Mouse (Mus musculus) lung, postnatal 14 days (tissue): Measurements from ENCODE around the gene Dclre1b.
A peak's percentile ranks its signal among the peaks of the same experiment; 100 is the strongest.
"Not testable (repeated sequence)": the region's sequence is repeated elsewhere in the genome, so short reads cannot be mapped to it uniquely, and the experiment has no call there.

Experiments
- DNase-seq: peaks from one replicate; pipeline ENCODE4 v3.0.0; 2021

Dclre1b gene

DNA sequence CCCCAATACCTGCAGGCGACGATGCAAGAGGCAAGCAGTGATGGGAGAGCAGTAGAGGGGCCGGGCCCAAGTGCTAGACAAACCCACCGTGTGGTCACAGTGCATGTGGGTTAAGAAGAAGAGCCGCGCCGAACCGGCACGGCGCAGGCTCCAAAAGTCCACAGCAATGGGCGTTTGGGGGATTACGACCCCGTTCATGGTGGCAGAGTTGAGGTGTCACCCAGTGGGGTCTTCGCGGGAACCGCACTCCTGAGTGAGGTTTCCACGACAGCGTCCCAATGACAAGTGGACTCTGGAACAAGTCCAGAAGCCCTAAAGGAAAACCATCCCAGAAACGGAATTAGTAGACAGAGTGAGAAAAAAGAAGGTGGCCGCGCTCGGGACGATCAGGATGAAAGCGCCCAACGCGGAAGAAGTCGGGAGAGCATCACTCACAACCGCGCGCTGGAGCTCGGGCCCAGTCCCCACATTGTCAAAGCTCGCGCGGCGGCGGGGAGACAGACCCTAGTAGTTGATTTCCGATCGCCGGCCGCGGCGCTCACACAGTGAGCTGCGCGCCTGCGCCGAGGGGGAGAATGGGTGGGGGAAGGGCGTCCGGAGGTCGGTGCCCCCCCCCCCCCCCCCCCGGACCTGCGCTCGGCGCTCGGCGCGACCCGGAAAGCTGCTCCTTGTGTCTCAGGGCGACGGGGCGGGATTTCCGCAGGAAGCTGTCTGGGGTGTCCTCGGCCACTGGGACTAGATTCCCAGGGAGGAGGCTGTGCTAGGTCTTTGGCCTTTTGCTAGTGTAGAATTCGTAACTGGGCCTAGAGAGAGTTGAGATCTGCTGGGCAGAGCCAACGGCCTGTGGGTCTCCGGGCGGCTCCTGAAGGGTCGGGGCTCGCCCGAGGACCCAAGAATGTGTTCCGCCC lies at the start of gene Dclre1b, which contains the start of the genes Ap4b1 and Gm43064:
Gene Dclre1b (minus strand): TSS at position 554 of the 908 bp plus-strand sequence.
Gene Ap4b1 (plus strand): TSS at position 630 of the 908 bp plus-strand sequence.
Gene Gm43064 (plus strand): TSS at position 683 of the 908 bp plus-strand sequence.
- peak; percentile 92 for DNase-seq

DNA sequence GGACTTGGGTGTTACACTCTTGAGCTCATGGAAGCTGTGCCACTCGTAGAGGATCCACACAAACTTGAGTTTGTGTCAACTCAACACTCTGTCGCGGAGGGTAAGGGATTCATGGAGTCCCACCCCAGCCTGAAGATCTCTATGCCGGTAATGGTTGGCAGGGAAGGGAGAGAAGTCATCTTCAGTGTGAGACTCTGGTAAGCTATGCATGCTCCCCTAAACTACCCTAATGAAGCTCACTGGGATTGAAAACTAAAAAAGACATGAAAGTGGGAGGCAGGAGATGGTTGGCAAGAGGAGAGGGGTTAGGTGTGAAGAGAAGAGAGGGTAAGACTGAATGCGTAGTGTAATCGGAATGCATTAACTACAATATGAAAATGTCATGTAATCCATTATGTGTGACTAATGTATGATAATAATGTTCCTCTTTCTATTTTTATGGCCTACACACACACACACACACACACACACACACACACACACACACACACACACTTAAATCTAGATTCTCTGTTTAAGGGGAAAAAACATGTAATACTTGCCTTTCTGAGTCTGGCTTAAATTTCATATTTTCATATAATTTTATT lies 48.8 kb upstream of the Dclre1b start:
- no peak for DNase-seq

DNA sequence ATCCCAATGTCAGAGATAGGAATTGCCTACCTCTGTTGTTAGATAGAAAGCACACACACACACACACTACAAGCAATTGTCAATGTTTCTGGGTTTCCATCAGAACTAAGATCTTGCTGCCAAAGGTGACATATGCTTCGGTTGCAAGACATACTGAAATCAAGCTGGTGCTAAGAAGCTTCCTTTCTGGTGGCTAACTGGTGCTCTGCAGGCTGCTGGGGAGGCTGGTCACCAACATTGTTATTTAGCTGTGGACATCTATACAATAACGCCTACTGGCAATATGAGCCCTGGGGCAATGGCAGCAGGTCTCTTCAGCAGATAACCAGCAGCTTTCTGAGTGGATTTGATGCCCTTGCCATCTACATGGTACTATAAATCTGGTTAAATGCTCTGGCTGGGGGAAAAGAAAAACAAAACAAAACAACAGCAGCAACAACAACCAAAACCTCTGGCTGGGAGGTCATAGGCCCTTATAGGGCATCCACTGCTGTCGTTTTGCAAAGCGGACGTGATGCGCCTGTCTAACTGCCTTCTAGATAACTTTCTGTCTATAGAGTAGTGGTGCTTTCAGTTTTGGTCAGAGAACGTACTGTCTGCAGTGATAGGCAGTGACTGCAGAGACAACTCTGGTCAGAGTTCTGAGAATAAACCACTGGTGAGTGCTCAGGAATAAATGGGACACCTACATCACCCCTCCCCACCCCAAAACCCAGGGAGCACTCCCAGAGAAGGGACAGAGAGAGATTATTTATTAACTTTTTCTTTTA lies 48.0 kb upstream of the Dclre1b start:
- no peak for DNase-seq

DNA sequence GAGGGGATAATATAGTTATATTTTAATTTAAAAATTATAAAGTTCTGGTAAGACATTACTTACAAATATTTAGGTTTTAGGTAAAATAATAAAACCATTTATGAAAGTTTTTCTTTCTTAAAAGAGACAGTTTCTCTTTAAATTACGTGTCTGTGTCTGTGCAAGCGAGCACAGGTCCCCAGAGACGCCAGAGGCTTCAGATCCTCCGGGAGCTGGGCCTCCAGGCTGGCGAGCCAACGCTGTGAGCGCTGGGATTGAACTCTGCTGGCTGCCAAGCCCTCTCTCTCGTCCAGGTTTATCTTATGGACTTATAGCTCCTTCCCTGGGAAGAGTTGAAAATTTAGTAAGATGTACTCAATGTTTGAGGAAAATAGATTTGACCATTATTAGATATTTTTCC lies 44.6 kb upstream of the Dclre1b start:
- DNase-seq = no peak

DNA sequence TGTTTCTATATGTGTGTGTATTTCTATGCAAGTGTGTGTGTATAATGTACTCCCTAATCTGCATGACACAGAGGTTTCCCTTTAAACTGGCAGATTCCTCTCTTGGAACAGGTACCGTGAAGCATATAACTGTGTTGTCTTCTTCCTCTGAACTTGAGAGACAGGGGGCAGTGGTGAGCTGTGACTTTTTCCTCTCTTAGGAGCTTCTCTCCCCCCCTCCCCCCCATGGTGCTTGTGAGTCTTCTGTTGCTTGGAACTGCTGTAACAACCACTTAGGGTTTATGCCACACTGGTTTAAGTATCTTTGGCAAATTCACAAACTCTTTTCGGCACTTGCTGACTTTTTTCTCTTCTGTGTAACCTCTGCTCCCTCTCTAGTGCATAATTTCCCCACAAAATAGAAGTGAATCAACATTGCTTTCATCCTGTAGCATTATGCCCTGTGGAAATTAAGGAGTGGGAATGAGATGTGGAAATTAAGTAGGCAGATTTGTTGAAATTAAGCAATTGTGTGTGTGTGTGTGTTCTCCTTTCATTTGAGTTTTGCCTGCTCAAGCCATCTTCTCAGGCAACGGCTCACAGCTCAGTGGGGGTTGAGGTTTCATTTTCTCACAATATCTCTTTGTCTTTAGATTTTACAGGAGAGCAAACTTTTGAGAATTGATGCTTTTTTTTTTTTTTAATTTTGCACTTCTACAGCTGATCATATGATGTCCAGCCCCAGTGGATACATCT lies 43.5 kb upstream of the Dclre1b start:
- DNase-seq = peak; percentile 79

DNA sequence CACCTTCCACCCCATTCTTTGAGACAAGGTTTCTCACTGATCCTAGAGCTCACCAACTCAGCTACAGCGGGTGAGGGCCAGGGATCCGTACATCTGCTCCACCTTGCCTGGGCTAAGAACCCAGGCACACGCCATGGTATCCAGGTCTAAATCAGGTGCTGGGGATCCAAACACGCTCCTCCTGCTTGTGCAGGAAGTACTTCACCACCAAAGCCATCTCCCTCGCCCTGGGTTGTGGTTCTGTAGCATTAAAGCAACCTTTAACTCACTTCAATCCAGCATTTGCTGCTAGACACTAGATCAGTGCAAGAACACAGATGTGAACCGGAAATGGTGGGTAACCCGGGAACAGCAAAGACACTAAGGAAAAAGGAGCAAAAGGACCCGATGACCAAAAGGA lies 42.6 kb upstream of the Dclre1b start:
- DNase-seq = no peak

DNA sequence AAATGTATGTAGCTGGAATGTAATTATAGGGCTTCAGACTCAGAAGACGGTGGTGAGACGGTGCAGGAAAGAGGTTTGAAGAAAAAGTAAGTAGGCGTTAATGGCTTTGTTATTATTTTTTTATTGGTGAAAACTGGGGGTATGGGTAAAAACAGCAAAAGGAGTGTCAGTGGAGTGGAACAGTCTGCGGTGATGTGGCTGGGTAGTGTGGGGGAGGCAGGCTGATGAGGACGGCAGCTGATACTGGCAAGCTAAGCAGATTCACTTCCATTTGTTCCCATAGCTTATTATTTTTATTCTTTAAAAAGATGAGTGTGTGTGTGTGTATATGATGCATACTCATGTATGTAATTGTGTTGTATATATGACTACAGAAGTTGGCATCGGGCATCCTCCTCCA lies 42.2 kb upstream of the Dclre1b start:
- no peak for DNase-seq

DNA sequence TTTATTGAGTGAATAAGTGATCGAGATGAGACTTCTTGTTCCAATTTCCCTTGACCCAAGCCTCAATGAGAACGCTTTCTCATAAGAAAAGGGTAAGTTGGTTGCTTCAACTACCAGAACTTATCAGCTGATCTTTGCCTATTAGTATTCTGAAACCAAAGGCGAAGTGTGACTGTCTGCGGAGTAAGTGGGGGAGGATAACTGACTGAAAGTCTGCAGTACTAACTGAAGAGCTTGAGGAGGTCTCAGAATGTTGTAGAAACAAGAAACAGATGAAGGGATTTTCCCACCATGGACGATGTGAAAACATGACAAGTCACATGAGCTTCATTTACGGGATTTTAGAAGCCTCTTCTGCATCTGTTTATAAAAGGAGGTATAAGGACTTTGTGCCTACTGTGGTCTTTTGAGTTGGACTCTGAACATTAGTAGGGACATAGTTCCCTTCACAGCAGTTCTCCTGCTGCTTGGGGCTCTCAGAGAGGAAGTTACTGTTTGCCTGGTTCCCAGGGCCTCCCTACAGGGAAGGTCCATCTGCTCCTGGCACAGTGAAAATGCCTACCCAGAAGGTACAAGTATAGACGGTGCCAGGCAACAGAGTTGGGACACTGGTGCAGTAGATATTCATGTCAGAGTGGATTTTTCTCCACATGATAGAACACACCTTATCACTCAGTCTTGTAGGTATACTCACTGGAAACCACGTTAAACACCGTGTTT lies 41.6 kb upstream of the Dclre1b start:
- no peak for DNase-seq

DNA sequence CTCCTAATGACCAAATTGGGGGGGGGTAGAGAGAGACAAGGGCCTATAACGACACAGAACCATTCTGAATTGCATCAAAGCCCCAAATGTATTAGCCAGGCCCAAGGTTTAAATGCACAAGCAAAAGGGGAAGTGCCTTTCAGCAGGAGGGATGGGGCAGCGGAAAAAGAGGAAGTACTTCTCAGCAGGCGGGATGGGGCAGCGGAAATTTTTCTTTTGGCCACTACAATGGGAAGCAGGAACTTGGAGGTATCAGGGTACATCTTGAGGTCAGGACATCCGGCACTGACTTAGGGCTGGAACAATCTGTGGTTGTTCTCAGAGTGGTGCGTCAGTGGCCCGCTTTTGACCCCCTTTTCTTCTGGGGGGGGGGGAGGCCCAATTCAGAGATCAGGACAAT lies 31.7 kb upstream of the Dclre1b start:
- not testable (repeated sequence) for DNase-seq

DNA sequence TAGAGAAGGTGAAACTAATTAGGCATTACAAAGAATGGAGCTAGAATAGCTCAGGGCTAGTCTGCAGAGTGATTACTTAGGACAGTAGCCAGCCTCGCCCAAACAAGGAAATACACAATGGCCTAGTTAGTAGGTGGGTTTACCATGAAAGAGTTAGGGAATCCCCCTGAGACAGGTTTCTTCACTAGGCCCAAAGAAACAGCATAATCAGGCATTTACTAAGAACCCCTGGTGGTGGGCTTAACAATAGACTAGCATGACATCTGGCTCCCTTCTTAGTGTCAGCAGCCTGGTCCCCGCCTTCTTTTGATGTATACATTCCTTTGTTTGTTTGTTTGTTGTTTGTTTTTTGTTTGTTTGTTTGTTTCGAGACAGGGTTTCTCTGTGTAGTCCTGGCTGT lies 31.0 kb upstream of the Dclre1b start:
- not testable (repeated sequence) for DNase-seq

DNA sequence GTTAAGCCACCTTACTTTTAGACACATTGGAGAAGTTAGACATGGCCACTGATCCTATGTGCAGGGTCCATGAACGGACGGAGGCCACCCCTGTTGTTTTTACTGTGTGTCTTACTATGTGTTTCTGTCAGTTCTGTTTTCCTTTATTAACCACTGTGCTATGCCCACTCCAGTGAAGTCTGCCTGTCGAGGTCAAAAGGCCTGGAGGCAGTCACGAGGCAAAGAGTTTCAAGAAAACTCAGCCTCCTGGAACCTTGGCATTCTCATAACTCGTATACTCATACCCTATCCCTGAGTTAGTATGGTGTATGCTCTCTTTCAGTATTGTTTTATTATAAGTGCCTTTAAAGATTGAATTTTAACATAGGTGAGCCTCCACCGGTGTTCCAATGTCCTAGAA lies 30.5 kb upstream of the Dclre1b start:
- no peak for DNase-seq

DNA sequence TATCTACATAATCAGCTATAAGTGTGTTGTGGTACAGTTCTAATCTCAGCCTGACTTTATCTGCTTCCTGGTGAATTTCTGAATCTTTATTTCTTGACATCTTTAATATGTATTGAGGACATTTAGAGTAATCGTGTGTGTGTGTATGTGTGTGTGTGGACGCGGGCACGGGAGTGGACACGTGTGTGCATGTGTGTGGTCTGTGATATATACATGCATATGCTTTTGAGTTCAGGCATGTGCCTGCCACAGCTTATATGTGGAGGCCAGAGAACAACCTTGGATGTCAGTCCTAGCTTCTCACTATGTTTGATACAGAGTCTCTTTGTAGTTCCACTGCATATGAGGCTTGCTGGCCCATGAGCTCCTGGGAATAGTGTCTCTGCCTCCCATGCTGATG lies 27.2 kb upstream of the Dclre1b start:
- no peak for DNase-seq

DNA sequence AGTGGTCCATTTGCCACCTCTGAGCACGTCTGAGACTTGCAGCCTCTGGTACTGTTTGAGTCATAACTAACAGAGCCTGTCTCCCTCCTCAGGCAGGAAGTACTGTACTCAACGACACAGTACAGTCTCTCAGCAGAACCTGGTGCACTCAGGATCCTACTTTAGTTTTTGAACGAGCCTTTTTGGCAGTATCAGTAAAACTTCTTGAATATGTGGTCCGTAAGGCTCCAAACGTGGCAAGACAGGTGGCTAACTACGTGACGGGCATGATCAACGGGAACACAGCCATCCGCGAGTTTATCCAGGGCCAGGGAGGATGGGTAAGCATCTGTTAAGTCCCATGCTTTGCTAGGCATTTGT lies 26.7 kb upstream of the Dclre1b start:
- DNase-seq = no peak

DNA sequence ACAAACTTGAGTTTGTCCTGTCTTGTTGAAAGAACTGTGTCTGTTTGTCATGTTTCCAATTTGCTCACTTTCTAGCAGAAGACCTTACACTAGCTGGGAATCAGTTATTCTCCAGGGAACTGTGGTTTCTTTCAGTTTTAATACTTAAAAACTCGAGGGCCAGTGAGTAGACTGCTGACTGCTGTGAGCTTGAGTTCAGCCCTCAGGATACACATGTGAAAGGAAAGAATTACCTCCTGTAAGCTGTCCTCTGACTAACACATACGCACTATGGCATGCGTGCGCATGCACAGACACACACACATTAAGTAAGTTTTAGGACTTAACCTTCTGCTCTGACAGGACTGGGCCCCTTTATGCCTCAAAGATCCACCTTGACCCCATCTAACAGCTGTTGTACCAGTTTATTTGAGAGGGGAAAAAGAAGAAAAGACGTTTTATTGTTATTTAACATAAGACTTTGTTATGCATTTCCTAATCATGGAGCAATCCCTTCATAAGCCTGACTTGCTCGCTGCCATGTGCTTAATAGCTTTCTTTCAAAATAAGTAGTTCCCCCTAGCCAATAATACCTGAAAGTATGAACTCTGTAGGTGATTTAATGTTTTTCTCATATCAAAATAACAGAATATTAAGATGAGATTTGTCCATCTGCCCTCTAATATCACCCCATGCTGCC lies 26.2 kb upstream of the Dclre1b start:
- no peak for DNase-seq

DNA sequence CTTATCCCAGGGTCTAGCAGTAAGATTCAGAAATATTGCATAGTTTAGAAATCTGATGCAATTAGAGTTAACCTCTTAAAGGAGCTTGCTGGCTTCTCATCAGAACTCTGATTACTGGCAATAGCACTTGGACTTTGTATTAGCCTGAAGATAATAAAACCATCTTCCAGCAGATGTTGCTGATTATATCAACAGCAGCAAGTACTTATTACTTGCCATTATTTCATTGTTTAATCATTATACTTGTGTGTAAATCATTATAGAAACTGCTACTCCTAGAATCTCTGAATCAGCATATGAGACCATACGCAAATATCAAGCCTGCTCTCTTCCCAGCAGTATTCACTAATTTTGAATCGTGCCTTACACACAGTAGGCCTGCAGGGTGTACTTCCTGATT lies 24.8 kb upstream of the Dclre1b start:
- no peak for DNase-seq

DNA sequence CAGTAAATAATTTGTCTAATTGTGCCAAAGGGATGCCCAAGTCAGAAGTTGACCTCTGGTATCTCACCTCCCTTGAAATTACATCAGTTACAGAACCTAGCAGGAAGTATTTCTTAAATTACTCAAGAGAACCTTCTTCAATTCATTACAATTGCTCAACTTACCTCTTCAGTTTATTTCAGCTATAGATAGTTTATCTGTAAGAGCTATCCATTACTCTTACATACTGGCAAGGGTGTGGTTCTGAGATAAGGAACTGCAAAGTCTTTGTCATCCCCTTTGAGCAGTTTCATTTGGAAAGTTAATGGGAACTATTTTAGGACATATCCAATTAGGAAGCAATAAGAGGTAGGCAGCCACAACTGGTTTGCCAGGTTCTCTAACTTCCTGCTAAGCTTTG lies 23.2 kb upstream of the Dclre1b start, which contains the start of gene Bcl2l15:
Gene Bcl2l15 (plus strand): TSS at position 176 of the 400 bp plus-strand sequence.
- DNase-seq = no peak

DNA sequence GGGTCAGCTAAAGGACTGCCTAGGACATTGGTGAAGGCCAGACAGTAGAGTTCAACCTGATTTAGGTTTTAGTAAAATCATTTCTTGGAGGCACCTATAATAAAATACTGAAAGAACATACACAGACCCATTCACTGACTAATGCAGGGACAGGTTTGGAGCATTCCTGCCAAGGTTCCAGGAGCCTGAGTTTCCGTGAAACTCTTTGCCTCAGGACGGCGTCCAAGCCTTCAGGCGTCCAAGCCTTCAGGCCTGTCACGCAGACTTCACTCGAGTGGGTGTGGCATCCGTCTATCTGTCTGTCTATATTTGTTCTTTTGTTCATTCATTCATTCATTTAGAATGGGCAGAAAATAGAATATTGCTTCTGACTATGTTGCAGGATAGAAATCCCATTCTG lies 21.9 kb upstream of the Dclre1b start:
- no peak for DNase-seq

DNA sequence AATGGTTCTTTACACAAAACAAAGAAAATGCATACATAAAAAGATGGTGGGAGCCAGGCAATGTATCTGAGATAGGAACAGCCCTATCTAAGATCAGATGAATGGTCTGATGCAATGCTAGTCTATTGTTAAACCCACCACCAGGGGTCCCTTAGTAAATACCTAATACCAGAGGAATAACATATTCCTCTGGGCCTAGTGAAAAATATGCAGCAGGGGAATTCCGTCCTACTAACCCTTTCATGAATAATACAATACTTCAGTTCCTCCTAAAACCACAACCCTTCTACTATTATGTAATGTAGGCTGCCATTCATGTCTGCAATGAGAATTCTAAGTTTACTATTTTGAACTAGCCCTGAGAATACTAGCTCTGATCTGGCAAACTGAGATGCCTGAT lies 21.4 kb upstream of the Dclre1b start:
- DNase-seq = not testable (repeated sequence)

DNA sequence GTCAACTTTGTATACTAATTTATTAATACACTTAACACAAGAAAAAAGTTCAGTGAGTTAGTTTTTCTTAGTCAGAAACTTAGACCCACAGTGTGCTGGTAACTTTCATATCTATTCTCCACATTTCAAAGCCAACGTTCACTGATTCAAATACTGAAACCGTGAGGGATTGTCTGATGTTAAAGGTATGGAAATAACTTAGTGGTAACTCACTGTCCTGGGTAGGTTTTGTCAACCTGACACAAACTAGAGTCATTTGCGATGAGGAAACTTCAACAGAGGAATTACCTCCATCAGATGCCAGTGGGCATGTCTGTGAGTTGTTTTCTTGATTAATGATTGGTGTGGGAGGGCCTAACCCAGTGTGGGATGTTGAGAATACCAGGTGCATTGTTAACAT lies 19.8 kb upstream of the Dclre1b start:
- no peak for DNase-seq

DNA sequence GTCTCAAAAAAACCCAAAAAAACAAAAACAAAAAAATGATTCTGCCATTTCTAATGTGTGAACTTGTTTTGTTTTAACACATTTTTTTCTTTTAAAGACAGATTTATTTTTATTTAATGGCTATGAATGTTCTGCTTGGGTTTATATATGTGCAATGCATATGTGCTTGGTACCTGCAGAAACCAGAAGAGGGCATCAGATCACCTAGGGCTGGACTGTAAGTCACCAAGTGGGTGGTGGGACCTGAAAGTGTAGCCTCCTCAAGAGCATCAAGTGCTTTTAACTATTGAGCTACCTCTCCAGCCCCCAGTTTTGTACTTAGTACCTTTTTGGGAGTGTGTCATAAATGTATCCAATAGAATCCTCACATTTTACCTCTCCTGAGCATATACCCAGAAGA lies 18.3 kb upstream of the Dclre1b start:
- DNase-seq = no peak

DNA sequence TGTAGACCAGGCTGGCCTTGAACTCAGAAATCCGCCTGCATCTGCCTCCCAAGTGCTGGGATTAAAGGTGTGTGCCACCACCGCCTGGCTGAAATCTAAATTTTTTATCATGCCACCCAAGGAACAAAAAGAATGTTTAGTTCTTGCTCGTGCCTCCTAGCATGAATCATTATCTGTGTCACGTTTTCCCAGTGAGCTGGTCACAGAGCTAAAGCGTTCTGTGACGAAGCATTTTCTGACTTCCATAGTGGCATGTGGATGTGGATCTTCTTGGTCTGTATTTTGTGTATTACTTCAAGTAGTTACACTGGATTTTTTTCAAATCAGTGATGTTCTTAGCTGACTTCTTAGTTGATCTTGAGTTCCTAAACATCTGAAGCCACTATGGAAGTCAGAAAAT lies 1.7 kb upstream of the Dclre1b start:
- DNase-seq = no peak

DNA sequence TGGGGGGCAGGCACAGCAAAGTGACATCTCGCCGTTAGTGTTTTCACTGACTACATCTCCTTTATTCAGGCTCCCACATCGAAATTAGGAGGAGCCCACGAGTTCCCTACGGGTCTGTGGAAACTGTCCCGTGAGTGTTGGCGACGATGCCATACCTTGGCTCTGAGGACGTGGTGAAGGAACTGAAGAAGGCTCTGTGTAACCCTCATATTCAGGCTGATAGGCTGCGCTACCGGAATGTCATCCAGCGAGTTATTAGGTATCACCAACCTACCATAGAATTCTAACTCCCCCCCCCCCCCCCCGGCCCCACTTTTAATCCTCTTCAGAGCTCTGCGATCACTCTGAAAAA lies 531 bp upstream of the Dclre1b start:
- DNase-seq = no peak
